Mouse (Mus musculus) heart, postnatal 0 days (tissue): ENCODE measurements around the gene Prdm10.

Experiments used
- CTCF ChIP-seq: IDR thresholded peaks from 2 replicates; pipeline ENCODE4 v1.5.1; 2016; ENCODE audit warnings: antibody characterized with exemption, control low read depth, low read depth
- EP300 ChIP-seq: IDR thresholded peaks from 2 replicates; pipeline ENCODE4 v1.6.1; 2016; ENCODE audit warnings: antibody characterized with exemption, low read depth

GRCm38 (mm10) chr9:31298751-31299150 lies 18.4 kb downstream of the Prdm10 start:
- TF ChIP-seq CTCF (no peak), EP300 (no peak)
